Mouse (Mus musculus) hindbrain, embryonic 16.5 days (tissue): ENCODE measurements around the gene Fkbp5. TPM values are rescaled to one million over a fixed set of nuclear protein-coding genes. Genes with fewer than 3 reads are reported as not detected.
A peak's percentile ranks its signal among the peaks of the same experiment; 100 is the strongest.

Source experiments
- ATAC-seq: fragments of 200-750 bp; cut with Nextera tagmentation; 2 replicates; pipeline ENCODE4 v1.8.0; 2017; ENCODE audit warnings: moderate TSS enrichment, moderate library complexity
- H3K27ac ChIP-seq: fragments of 300-500 bp; sonication (generic); 2 replicates; pipeline ENCODE4 v1.5.1; 2014; ENCODE audit warnings: low read depth, mild to moderate bottlenecking, control low read depth, low read length, moderate library complexity
- H3K27me3 ChIP-seq: fragments of 300-500 bp; sonication (generic); replicated peaks from 2 replicates; pipeline ENCODE4 v1.6.1; 2014; ENCODE audit warnings: low read length; ENCODE audit not compliant: control insufficient read depth, insufficient read depth
- H3K36me3 ChIP-seq: fragments of 300-500 bp; sonication (generic); 2 replicates; pipeline ENCODE4 v1.6.1; 2014; ENCODE audit warnings: mild to moderate bottlenecking, low read length, moderate library complexity, mixed read lengths; ENCODE audit not compliant: control insufficient read depth, insufficient read depth
- H3K4me1 ChIP-seq: fragments of 300-500 bp; sonication (generic); 2 replicates; pipeline ENCODE4 v1.6.1; 2014; ENCODE audit warnings: low read depth, low read length; ENCODE audit not compliant: control insufficient read depth, insufficient read depth
- H3K4me2 ChIP-seq: fragments of 300-500 bp; sonication (generic); 2 replicates; pipeline ENCODE4 v1.6.1; 2014; ENCODE audit warnings: mild to moderate bottlenecking, low read length, control low read depth, moderate library complexity
- H3K4me3 ChIP-seq: fragments of 300-500 bp; sonication (generic); 2 replicates; pipeline ENCODE4 v1.5.1; 2014; ENCODE audit warnings: mild to moderate bottlenecking, low read length, control low read depth, moderate library complexity
- H3K9ac ChIP-seq: fragments of 300-500 bp; sonication (generic); 2 replicates; pipeline ENCODE4 v1.6.1; 2014; ENCODE audit warnings: low read depth, mild to moderate bottlenecking, control low read depth, low read length, moderate library complexity
- H3K9me3 ChIP-seq: fragments of 300-500 bp; sonication (generic); 2 replicates; pipeline ENCODE4 v1.6.1; 2014; ENCODE audit warnings: mild to moderate bottlenecking, low read length, moderate library complexity; ENCODE audit not compliant: control insufficient read depth
- WGBS: fragments of 180-500 bp; shearing (Covaris S2); extraction: QIAGEN DNeasy Blood & Tissue Kit; methylation state at CpG from one replicate; pipeline ENCODE4 v1.1.7; 2014; 5-methylcytosine and 5-hydroxymethylcytosine counted together
- polyA plus RNA-seq: library from polyadenylated mRNA; unstranded; fragments of >200 nt; fragmentation: Nextera tagmentation; extraction: Ambion mirVana; gene quantifications from 2 replicates; pipeline ENCODE4 v1.2.1, GENCODE M21; 2015

Gene Fkbp5
- polyA plus RNA-seq, 1 experiment from 2014 or later: 26.7 TPM

DNA sequence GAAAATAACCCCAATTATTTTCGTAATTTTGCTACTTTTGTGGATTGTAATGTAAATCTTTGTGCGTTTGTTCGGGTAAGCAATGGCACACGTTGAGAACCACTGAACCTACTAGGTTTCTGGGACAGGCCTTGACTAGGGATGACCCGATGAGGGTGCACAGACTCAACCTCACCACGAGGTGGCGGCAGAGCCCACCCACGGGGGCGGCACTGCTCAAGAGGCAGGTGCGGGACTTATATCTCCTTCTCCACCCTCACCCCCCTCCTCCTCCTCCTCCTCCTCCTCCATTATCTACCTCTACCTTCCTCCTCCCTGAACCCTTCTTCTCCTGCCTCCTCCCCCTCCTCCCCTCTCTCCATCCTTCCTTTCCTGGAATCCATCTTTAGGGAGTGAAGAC lies 143.5 kb downstream of the Fkbp5 start:
- Histone ChIP-seq H3K4me2 (no peak overlapping the region), H3K36me3 (no peaks in the 10 kb centered on the region), H3K4me1 (no peaks in the 10 kb centered on the region; the same call in 1 of the 2 replicates), H3K9me3 (no peaks in the 10 kb centered on the region), H3K27ac (no peak overlapping the region), H3K9ac (no peak overlapping the region), H3K4me3 (no peak overlapping the region), H3K27me3 (peaks cover 18% of the 10 kb centered on the region)
- 17% methylated on average over 10 of the region's 10 CpGs for WGBS
- no peak for ATAC-seq

DNA sequence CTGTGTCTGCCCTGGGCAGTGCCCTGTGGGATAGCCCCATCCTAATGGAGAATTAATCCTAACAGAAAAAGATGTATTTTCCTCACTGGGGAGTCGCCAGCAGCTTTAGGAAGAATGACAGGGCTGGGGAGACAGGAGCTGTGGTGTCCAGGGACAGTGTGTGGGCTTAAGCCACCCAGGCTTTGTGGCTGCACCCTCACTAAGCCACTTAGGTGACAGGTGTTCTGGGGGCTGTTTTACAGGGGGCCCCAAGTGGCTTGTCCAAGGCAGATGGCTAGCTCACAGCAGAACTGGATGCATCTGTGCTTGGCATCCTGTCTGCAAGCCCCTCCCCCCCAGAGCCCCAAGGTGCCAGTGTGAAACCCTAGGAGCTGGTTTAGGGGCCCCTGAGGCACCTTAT lies 145.4 kb downstream of the Fkbp5 start:
- Histone ChIP-seq H3K4me1 (no peaks in the 10 kb centered on the region; the same call in 1 of the 2 replicates), H3K4me2 (no peak overlapping the region), H3K9me3 (no peaks in the 10 kb centered on the region), H3K36me3 (no peaks in the 10 kb centered on the region), H3K4me3 (no peak overlapping the region), H3K27ac (no peak overlapping the region), H3K27me3 (peaks cover 18% of the 10 kb centered on the region), H3K9ac (peak overlapping the region; percentile 27; the same call in 1 of the 2 replicates)
- no peak for ATAC-seq
- WGBS: 78% methylated on average over 1 of the region's 1 CpGs

DNA sequence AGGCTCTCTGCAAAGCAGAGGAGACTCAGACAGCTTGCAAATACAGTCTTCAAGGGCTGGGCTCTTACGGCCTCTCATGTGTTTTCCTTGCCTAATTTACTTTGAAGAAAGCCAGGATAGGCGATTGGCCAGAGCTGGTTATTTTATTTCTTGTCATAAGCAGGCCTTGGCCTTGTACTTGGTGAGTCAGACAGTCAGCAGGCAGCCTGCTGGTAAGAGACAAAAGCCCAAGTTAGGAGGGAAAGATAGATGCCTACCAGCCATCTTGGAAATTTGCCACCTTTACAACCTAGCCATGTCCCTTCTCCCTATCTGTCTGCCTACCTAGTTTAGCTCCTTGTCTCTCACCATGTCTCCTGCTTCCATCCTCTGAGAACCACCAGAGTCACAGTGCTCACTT lies 146.0 kb downstream of the Fkbp5 start:
- Histone ChIP-seq H3K27ac (no peak overlapping the region), H3K9me3 (no peaks in the 10 kb centered on the region), H3K4me2 (no peak overlapping the region), H3K9ac (no peak overlapping the region; the same call in 1 of the 2 replicates), H3K27me3 (peaks cover 18% of the 10 kb centered on the region), H3K4me3 (no peak overlapping the region), H3K4me1 (no peaks in the 10 kb centered on the region; the same call in 1 of the 2 replicates), H3K36me3 (no peaks in the 10 kb centered on the region)
- whole genome bisulfite sequencing: 65% methylated on average over 2 of the region's 2 CpGs
- no peak for ATAC-seq

DNA sequence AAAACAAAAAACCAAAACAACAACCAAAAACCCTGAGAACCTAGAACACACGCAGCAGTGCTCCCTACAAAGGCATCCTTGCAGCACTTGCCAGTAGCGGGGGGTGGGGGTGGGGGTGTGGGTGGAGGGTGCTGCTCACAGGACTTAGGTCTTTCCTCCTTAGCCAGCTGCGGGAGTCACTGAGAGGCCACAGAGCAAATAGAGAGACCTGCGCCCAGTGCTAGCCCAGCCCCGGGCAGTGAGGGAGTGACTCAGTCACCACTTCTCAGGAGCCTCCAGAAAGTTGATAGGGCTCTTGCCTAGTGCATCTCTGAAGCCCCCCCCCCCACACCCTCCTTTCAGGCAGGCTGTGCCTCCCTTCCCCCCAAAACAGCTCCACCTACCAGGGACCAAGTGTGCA lies 148.3 kb downstream of the Fkbp5 start:
- Histone ChIP-seq H3K9ac (no peak overlapping the region), H3K27me3 (peaks cover 20% of the 10 kb centered on the region), H3K9me3 (no peaks in the 10 kb centered on the region), H3K27ac (no peak overlapping the region), H3K4me1 (peaks cover 5% of the 10 kb centered on the region), H3K4me2 (no peak overlapping the region), H3K4me3 (no peak overlapping the region), H3K36me3 (no peaks in the 10 kb centered on the region)
- WGBS: 80% methylated on average over 5 of the region's 5 CpGs
- no peak for ATAC-seq

DNA sequence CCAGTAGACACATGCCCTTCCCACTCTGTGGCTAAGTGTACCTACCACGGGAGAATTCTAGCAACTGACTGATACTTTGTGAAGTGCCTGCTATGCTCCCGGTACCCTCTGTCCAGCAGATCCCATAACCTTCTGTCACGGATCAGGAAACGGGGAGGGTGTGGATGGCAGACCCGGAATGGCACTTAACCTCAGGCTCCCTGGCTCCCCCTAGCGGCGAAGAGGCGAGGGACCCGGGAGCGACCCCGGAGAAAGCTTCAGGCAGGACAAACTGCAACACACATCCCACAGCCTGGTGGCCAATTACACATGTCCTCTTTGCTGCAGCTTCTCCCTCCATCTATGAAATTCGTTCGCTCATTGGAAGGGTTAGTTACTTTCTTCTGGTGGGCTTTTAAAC lies 148.9 kb downstream of the Fkbp5 start:
- Histone ChIP-seq H3K36me3 (no peaks in the 10 kb centered on the region), H3K9me3 (no peaks in the 10 kb centered on the region), H3K4me1 (peaks cover 11% of the 10 kb centered on the region), H3K9ac (no peak overlapping the region), H3K4me2 (no peak overlapping the region), H3K27ac (no peak overlapping the region), H3K27me3 (peaks cover 22% of the 10 kb centered on the region), H3K4me3 (no peak overlapping the region)
- ATAC-seq: no peak
- 7% methylated on average over 13 of the region's 13 CpGs for WGBS

DNA sequence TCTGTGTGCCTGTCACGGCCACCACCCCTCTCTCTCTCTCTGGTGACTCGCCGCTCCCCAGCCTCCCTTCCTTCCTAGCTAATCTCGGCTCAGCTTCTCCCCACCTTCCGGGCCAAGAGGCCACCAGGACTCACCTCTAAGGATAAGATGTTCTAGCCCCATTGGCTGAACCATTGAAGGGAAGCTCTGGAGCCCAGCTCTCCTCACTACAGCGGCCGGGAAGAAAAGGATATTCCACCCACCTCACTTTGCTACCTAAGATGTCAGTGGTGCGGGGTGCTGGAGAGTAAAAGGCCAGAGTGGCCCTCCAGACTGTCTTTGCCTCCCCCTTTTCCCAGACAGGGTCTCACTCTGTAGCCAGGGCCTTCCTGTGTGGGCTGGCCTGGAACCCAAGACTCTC lies 152.2 kb downstream of the Fkbp5 start, which contains the start of gene Tulp1:
Gene Tulp1 (minus strand): TSS at position 101 of the 400 bp plus-strand sequence.
- 36% methylated on average over 8 of the region's 8 CpGs for WGBS
- H3K4me2 ChIP-seq: peak within 1 kb of the TSS; percentile 44
- H3K4me3 ChIP-seq: peak within 1 kb of the TSS; percentile 24
- peaks cover 20% of the 10 kb centered on the region for H3K4me1 ChIP-seq
- H3K27me3 ChIP-seq: peaks cover 29% of the 10 kb centered on the region
- H3K27ac ChIP-seq: no peak within 1 kb of the TSS
- H3K9me3 ChIP-seq: no peaks in the 10 kb centered on the region
- ATAC-seq: no peak
- peak within 1 kb of the TSS; percentile 17; the same call in 1 of the 2 replicates for H3K9ac ChIP-seq
- no peaks in the 10 kb centered on the region for H3K36me3 ChIP-seq

DNA sequence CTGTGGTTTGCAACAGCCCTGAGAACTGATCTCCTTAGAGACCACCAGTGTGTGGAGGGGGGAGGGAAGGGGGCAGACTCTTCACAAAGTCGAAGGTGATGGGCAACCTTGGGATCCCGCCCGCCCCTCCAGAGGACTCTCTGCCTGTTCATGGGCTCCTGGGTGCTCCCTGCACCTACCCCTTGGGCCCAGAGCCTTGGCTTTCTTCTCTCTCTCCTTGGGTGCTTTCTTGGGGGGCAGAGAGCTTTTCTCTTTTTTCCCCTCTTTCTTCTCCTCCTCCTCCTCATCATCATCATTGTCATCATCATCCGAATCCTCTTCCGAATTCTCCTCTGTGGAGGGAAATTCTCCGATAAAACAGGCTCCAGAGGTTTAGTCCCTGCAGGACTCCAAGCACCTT lies 153.8 kb downstream of the Fkbp5 start:
- 13% methylated on average over 6 of the region's 6 CpGs for WGBS
- H3K36me3 ChIP-seq: no peaks in the 10 kb centered on the region
- H3K27ac ChIP-seq: no peak overlapping the region
- no peak for ATAC-seq
- H3K4me3 ChIP-seq: no peak overlapping the region
- H3K4me2 ChIP-seq: no peak overlapping the region; the same call in 1 of the 2 replicates
- H3K9ac ChIP-seq: no peak overlapping the region
- peaks cover 34% of the 10 kb centered on the region for H3K27me3 ChIP-seq
- H3K4me1 ChIP-seq: peaks cover 20% of the 10 kb centered on the region
- H3K9me3 ChIP-seq: no peaks in the 10 kb centered on the region

DNA sequence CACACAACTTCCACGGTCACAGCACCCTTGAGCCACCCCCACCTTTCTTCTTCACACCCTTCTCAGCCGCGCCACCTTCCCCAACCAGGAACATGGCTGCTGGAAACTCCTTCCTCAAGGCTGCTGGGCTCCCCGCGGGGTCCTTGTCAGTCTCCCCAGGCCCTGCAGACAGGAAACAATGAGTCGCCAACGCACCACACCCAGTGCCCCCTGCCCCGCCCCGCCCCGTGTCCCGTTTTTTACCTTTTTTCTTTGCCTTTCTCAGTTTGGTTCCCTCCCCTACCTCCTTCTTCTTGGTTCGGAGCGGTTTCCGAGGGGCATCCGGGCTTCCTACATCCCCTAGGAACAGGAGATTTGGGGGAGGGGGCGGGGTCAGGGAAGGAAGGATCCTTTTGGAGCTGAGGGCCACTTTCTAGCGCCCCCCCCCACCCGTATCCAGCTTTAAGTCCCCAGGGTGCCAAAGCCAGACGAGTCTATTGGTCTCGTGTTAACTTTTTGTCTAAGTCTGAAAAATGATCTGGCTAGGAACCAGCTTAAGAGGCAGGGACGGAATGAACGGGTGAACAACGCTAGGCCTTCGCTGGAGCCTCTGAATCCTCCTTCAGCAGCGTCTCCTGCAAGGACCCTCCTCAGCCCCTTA lies 154.6 kb downstream of the Fkbp5 start:
- 2% methylated on average over 25 of the region's 25 CpGs for WGBS
- Histone ChIP-seq H3K27me3 (peaks cover 39% of the 10 kb centered on the region), H3K4me1 (peaks cover 20% of the 10 kb centered on the region), H3K9me3 (no peaks in the 10 kb centered on the region), H3K4me2 (peak overlapping the region; percentile 50), H3K27ac (no peak overlapping the region), H3K4me3 (peak overlapping the region; percentile 38), H3K9ac (peak overlapping the region; percentile 47), H3K36me3 (no peaks in the 10 kb centered on the region)
- ATAC-seq: no peak; the same call in 1 of the 2 replicates

DNA sequence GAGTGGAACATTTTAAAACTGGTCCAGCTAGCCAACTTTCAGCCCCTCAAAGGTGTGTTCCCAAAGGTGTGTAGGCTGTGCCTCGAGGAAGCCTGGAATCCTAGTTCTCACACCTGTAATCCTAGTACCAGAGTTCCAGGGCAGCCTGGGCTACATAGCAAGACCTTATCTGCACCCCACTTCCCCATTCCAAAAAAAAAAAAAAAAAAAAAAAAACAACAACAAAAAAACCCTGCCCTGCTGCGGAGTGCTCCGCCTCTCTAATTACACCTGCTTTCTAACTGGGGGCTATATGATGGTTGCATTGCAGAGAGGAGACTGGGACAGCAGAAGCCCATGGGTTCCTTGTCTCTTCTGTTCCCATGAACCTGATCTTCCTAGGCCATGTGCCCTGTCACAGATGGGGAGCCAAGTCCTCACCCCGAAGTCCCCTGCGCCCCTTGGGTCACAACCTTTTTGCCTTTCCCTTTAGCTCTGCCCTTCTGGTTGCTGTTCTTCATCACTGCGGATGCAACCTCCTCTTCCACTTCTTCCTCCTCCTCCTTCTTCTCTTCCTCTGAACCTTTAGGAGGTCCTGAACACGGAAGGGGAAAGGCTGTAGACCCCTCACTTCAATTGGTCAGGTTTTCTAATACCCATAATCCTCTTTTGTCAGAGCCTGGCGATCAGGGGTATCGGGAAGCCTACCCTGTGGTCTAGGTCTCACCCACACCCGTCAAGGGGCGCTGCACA lies 155.2 kb downstream of the Fkbp5 start:
- peak overlapping the region; percentile 47 for H3K9ac ChIP-seq
- peaks cover 39% of the 10 kb centered on the region for H3K27me3 ChIP-seq
- peak overlapping the region; percentile 38 for H3K4me3 ChIP-seq
- no peaks in the 10 kb centered on the region for H3K9me3 ChIP-seq
- peak overlapping the region; percentile 50 for H3K4me2 ChIP-seq
- ATAC-seq: no peak
- H3K27ac ChIP-seq: no peak overlapping the region
- H3K36me3 ChIP-seq: no peaks in the 10 kb centered on the region
- peaks cover 20% of the 10 kb centered on the region for H3K4me1 ChIP-seq
- WGBS: 36% methylated on average over 11 of the region's 11 CpGs
